Mouse (Mus musculus): ENCODE measurements around the gene Ifitm10. TPM values are rescaled to one million over a fixed set of nuclear protein-coding genes. Genes with fewer than 3 reads are reported as not detected.

Ifitm10 gene
- total and polyA plus RNA-seq, 3 experiments: not detected

DNA sequence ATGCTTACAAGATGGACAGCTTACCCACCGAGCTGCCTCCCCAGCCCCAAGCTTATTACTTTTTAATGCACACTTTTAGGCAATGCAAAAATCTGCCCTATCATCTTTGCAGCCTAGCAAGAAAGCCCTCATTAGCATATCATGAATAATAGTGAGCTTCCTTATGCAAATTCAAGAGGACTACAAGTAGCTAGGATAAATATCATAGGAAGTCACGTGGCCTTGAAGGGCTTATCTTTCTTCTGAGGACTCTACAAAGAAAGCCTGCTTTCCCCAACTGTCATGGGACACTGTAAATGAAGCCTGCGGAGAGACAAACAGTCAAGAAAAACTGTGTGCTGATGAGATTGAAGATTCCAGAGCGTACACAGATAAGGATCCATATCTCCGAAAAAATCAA, 22.0 kb downstream of the Ifitm10 start:
- H3K27ac ChIP-seq (ENCODE audit: insufficient read depth, low read depth): no peak overlapping the region
- H3K79me2 ChIP-seq (replicated peaks; ENCODE audit: control insufficient read depth, extremely low read depth, insufficient read depth, poor library complexity, severe bottlenecking): no peaks in the 10 kb centered on the region
- in situ Hi-C loops (cut with MboI; ENCODE audit: low pct_ligation_motif_present, low pct_unique_long_range_greater_than_20kb, low sequenced_read_pairs): loop anchor here (5.0 kb wide), 1 partner anchor 36 kb away; the partner anchor contains the start of gene Ctsd
- TF ChIP-seq ETS1 (conservative IDR thresholded peaks at IDR 0.05; ENCODE audit: low read depth, low read length): no peak
- TF ChIP-seq MAX (IDR thresholded peaks at IDR 0.05; ENCODE audit: low read length): no peak
- no peak for TF ChIP-seq GABPA (IDR thresholded peaks at IDR 0.05; ENCODE audit: insufficient replicate concordance, low read depth, low read length)
- no peak for TF ChIP-seq IRF4 (IDR thresholded peaks at IDR 0.05; ENCODE audit: low read depth, low read length)
- TF ChIP-seq UBTF (IDR thresholded peaks at IDR 0.05; ENCODE audit: low read depth, low read length): no peak
- TF ChIP-seq ELF1 (IDR thresholded peaks at IDR 0.05; ENCODE audit: low read depth, low read length): no peak
- TF ChIP-seq SIN3A (IDR thresholded peaks at IDR 0.05; ENCODE audit: low read length): no peak
- TF ChIP-seq MXI1 (IDR thresholded peaks at IDR 0.05; ENCODE audit: low read depth, low read length): no peak
- TF ChIP-seq JUN (IDR thresholded peaks at IDR 0.05; ENCODE audit: insufficient read depth, low read depth, low read length): no peak
- no peak for TF ChIP-seq TBP (conservative IDR thresholded peaks at IDR 0.05; ENCODE audit: low read depth, low read length)
- TF ChIP-seq KAT2A (IDR thresholded peaks at IDR 0.05; ENCODE audit: insufficient replicate concordance, low read length): no peak
- no peak for TF ChIP-seq HCFC1 (IDR thresholded peaks at IDR 0.05; ENCODE audit: low read depth, low read length)
- TF ChIP-seq MYC (IDR thresholded peaks at IDR 0.05; ENCODE audit: low read depth, low read length): no peak
- no peak for TF ChIP-seq ZNF384 (IDR thresholded peaks at IDR 0.05; ENCODE audit: low read depth, low read length)
- TF ChIP-seq CHD2 (IDR thresholded peaks at IDR 0.05; ENCODE audit: low read length): no peak
- H3K27me3 ChIP-seq (replicated peaks): peaks cover 5% of the 10 kb centered on the region
- no peak overlapping the region for H3K9ac ChIP-seq (ENCODE audit: insufficient read depth, low read depth)
- H3K4me3 ChIP-seq (replicated peaks in 1 of 3; ENCODE audit: low read depth in 2 of 3, low read length in 2 of 3, poor library complexity in 1 of 3): no peak overlapping the region
- no peaks in the 10 kb centered on the region for H3K9me3 ChIP-seq (replicated peaks; ENCODE audit: low read length)
- no peaks in the 10 kb centered on the region for H3K36me3 ChIP-seq (replicated peaks in 1 of 2; ENCODE audit: control insufficient read depth in 1 of 2, insufficient read depth in 1 of 2, low read length in 1 of 2)
- no peak for DNase-seq (ENCODE audit: extremely low read depth)
- dilution Hi-C loops (cut with MboI; ENCODE audit: extremely low pct_ligation_motif_present, extremely low pct_unique_long_range_greater_than_20kb, low sequenced_read_pairs): no loop called here
- no peak overlapping the region for H3K4me2 ChIP-seq (ENCODE audit: insufficient read depth, low read depth, poor library complexity, severe bottlenecking)
- H3K4me1 ChIP-seq (ENCODE audit: control insufficient read depth in 1 of 2, insufficient read depth in 2 of 2): peaks cover 6 to 33% of the 10 kb centered on the region in 2 experiments

DNA sequence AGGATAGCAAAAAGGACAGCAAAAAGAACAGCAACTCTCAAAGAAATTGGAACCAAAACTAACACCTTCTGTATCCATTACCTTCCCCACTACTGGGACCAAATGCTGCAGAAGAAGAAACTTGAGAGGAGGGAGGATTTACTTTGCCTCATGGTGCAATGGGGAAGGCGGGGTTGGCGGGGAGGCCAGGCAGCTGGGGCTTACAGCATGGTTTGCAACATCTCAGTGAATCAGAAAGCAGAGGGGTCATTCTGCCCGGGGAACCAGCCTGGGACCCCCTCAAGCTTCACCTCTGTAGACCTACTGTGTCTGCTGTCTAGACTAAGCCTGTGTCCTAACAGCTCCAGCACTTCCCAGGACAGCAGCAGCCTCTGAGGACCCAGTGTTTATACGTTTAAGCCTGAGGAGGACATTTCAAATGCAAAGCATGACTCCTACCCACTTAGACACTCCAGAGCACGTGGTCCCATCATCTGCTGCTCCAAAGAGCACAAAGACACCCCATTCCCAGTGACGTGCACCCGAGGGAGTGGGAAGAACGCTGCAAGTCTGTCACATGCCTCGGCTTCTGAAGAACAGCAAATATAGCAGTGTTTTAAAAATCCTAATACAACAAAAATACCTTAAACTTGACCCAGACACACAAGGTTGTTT, 24.1 kb downstream of the Ifitm10 start:
- Histone ChIP-seq H3K9me3 (replicated peaks; ENCODE audit: low read length) (no peaks in the 10 kb centered on the region), H3K4me1 (ENCODE audit: control insufficient read depth in 1 of 2, insufficient read depth in 2 of 2) (peaks cover 15 to 50% of the 10 kb centered on the region in 2 experiments), H3K79me2 (replicated peaks; ENCODE audit: control insufficient read depth, extremely low read depth, insufficient read depth, poor library complexity, severe bottlenecking) (no peaks in the 10 kb centered on the region), H3K36me3 (replicated peaks in 1 of 2; ENCODE audit: control insufficient read depth in 1 of 2, insufficient read depth in 1 of 2, low read length in 1 of 2) (no peaks in the 10 kb centered on the region), H3K4me3 (replicated peaks in 1 of 3; ENCODE audit: low read depth in 2 of 3, low read length in 2 of 3, poor library complexity in 1 of 3) (no peak overlapping the region), H3K9ac (ENCODE audit: insufficient read depth, low read depth) (no peak overlapping the region), H3K4me2 (ENCODE audit: insufficient read depth, low read depth, poor library complexity, severe bottlenecking) (no peak overlapping the region), H3K27ac (ENCODE audit: insufficient read depth, low read depth) (no peak overlapping the region), H3K27me3 (replicated peaks) (no peaks in the 10 kb centered on the region)
- dilution Hi-C loops (cut with MboI; ENCODE audit: extremely low pct_ligation_motif_present, extremely low pct_unique_long_range_greater_than_20kb, low sequenced_read_pairs): no loop called here
- no peak for DNase-seq (ENCODE audit: extremely low read depth)
- TF ChIP-seq EP300 (IDR thresholded peaks at IDR 0.05; ENCODE audit: low read length) (no peak), GABPA (IDR thresholded peaks at IDR 0.05; ENCODE audit: insufficient replicate concordance, low read depth, low read length) (no peak), ELF1 (IDR thresholded peaks at IDR 0.05; ENCODE audit: low read depth, low read length) (no peak), SMC3 (IDR thresholded peaks at IDR 0.05; ENCODE audit: low read depth, low read length) (no peak), NELFE (IDR thresholded peaks at IDR 0.05; ENCODE audit: low read depth, low read length) (no peak), PAX5 (IDR thresholded peaks at IDR 0.05; ENCODE audit: low read length) (no peak), USF2 (conservative IDR thresholded peaks at IDR 0.05; ENCODE audit: low read depth, low read length) (no peak)
- in situ Hi-C loops (cut with MboI; ENCODE audit: low pct_ligation_motif_present, low pct_unique_long_range_greater_than_20kb, low sequenced_read_pairs): no loop called here
